Mouse (Mus musculus): ENCODE data around the gene Trim63.
"Not testable (repeated sequence)": the region's sequence is repeated elsewhere in the genome, so short reads cannot be mapped to it uniquely, and the experiment has no call there.

The Trim63 gene

GRCm38 (mm10) chr4:134341231-134341630 is 26.3 kb downstream of the Trim63 start:
- DNase-seq (ENCODE audit: low read depth in 2 of 2, low spot score in 2 of 2): not testable (repeated sequence)

GRCm38 (mm10) chr4:134342213-134342779 is 27.4 kb downstream of the Trim63 start:
- DNase-seq (ENCODE audit: low read depth in 2 of 2, low spot score in 2 of 2): no peak

GRCm38 (mm10) chr4:134343071-134344031 is 28.4 kb downstream of the Trim63 start, which contains the start of gene Slc30a2:
Slc30a2 (plus strand) TSS chr4:134343181.
- no peak for DNase-seq (ENCODE audit: low read depth in 2 of 2, low spot score in 2 of 2)

GRCm38 (mm10) chr4:134344620-134345019 is 29.7 kb downstream of the Trim63 start:
- no peak for DNase-seq (ENCODE audit: low read depth in 2 of 2, low spot score in 2 of 2)

- DNase-seq (ENCODE audit: low read depth in 2 of 2, low spot score in 2 of 2): no peak
These were observed 30.9 kb downstream of the Trim63 start for GRCm38 (mm10) chr4:134345802-134346201.

- no peak for DNase-seq (ENCODE audit: low read depth in 2 of 2, low spot score in 2 of 2)
These were observed 33.2 kb downstream of the Trim63 start for GRCm38 (mm10) chr4:134348078-134348477.

- no peak for DNase-seq (ENCODE audit: low read depth in 2 of 2, low spot score in 2 of 2)
These were observed 33.6 kb downstream of the Trim63 start for GRCm38 (mm10) chr4:134348545-134348944.

GRCm38 (mm10) chr4:134349829-134350228 is 34.9 kb downstream of the Trim63 start:
- DNase-seq (ENCODE audit: low read depth in 2 of 2, low spot score in 2 of 2): no peak

- DNase-seq (ENCODE audit: low read depth in 2 of 2, low spot score in 2 of 2): no peak
These were observed 35.7 kb downstream of the Trim63 start for GRCm38 (mm10) chr4:134350641-134351040.

GRCm38 (mm10) chr4:134351329-134352260 is 36.7 kb downstream of the Trim63 start:
- no peak for DNase-seq (ENCODE audit: low read depth in 2 of 2, low spot score in 2 of 2)

GRCm38 (mm10) chr4:134352261-134352707 is 37.4 kb downstream of the Trim63 start:
- DNase-seq (ENCODE audit: low read depth in 2 of 2, low spot score in 2 of 2): no peak

- DNase-seq (ENCODE audit: low read depth in 2 of 2, low spot score in 2 of 2): no peak
These were observed 38.0 kb downstream of the Trim63 start for GRCm38 (mm10) chr4:134352929-134353328.

- DNase-seq (ENCODE audit: low read depth in 2 of 2, low spot score in 2 of 2): no peak
These were observed 38.8 kb downstream of the Trim63 start for GRCm38 (mm10) chr4:134353527-134354409.

- DNase-seq (ENCODE audit: low read depth in 2 of 2, low spot score in 2 of 2): no peak
These were observed 41.0 kb downstream of the Trim63 start for GRCm38 (mm10) chr4:134355841-134356452.

- DNase-seq (ENCODE audit: low read depth in 2 of 2, low spot score in 2 of 2): peak; percentile 53 to 68
These were observed 41.9 kb downstream of the Trim63 start for GRCm38 (mm10) chr4:134356591-134357460.

- DNase-seq (ENCODE audit: low read depth in 2 of 2, low spot score in 2 of 2): no peak
These were observed 42.5 kb downstream of the Trim63 start for GRCm38 (mm10) chr4:134357461-134357771.

- DNase-seq (ENCODE audit: low read depth in 2 of 2, low spot score in 2 of 2): no peak
These were observed 44.7 kb downstream of the Trim63 start for GRCm38 (mm10) chr4:134359649-134360048.

GRCm38 (mm10) chr4:134361215-134361614 is 46.3 kb downstream of the Trim63 start:
- peak in 1 of 2 experiments; percentile 17 for DNase-seq (ENCODE audit: low read depth in 2 of 2, low spot score in 2 of 2)

- DNase-seq (ENCODE audit: low read depth in 2 of 2, low spot score in 2 of 2): no peak
These were observed 47.2 kb downstream of the Trim63 start for GRCm38 (mm10) chr4:134362124-134362523.
